Mouse (Mus musculus) liver, postnatal 0 days (tissue): ENCODE data around the gene Plekhg6.

ENCODE experiments used
- CTCF ChIP-seq: sonication (generic); IDR thresholded peaks from 2 replicates; pipeline ENCODE4 v1.5.1; 2016; ENCODE audit warnings: antibody characterized with exemption, low read depth
- EP300 ChIP-seq: IDR thresholded peaks from 2 replicates; pipeline ENCODE4 v1.6.1; 2016; ENCODE audit warnings: antibody characterized with exemption, low read depth, mild to moderate bottlenecking

DNA sequence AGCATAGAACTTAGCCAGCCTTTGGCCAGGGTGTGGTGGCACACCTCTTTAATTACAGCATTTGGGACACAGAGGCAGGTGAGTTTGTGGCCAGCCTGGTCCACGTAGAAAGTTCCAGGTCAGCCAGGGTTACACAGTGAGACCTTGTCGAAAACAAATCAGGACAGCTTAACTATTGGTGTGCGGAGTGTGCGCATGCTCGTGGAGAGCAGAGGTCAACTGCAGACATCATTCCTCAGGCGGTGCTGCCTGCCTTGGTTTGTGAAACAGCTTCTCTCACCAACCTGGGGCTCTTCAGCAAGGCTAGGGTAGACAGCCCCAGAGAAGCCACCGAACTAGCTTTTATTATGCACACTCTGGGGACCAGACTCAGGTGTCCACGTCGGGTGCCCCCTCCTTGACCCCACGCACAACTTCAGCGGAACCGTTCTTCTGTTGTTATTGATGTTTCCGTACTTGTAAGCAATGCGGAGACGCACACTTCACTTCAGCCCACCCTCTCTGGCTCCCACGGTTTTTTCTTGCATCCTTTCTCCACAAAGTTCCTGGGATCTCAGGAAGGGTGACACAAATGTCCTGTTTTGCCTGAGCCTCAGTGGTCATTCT is 40.0 kb upstream of the Plekhg6 start:
- no peak for TF ChIP-seq EP300
- no peak for TF ChIP-seq CTCF
